Mouse (Mus musculus) megakaryocyte, embryonic 14.5 days (primary cell): ENCODE measurements around the gene E2f2. TPM values are rescaled to one million over a fixed set of nuclear protein-coding genes. Genes with fewer than 3 reads are reported as not detected.
A peak's percentile ranks its signal among the peaks of the same experiment; 100 is the strongest.

Experiments
- H3K27me3 ChIP-seq: replicated peaks from 2 replicates; pipeline ENCODE3; 2012; ENCODE audit warnings: inconsistent platforms
- H3K36me3 ChIP-seq: replicated peaks from 2 replicates; pipeline ENCODE3; 2012; ENCODE audit warnings: low read length, inconsistent platforms, mixed read lengths
- H3K4me1 ChIP-seq: 2 replicates; pipeline ENCODE4 v1.6.1; 2012; ENCODE audit warnings: inconsistent platforms
- H3K4me3 ChIP-seq: replicated peaks from 2 replicates; pipeline ENCODE3; 2012; ENCODE audit warnings: moderate library complexity, mild to moderate bottlenecking, inconsistent platforms
- H3K9me3 ChIP-seq: 2 replicates; pipeline ENCODE4 v1.6.1; 2012; ENCODE audit warnings: inconsistent platforms
- FLI1 ChIP-seq: IDR thresholded peaks from 2 replicates; pipeline ENCODE4 v1.6.1; 2012; ENCODE audit warnings: low read length, inconsistent platforms, mixed read lengths
- GATA1 ChIP-seq: IDR thresholded peaks from 3 replicates; pipeline ENCODE4 v1.6.1; 2012; ENCODE audit warnings: mixed read lengths, low read length, inconsistent platforms, borderline replicate concordance
- polyA plus RNA-seq: library from polyadenylated mRNA; stranded (reverse); fragments of >175 nt; gene quantifications from 2 replicates; pipeline ENCODE4 v1.2.3, GENCODE M21; 2012; ENCODE audit warnings: low replicate concordance; ENCODE audit not compliant: insufficient read depth

E2f2 gene
- polyA plus RNA-seq, 1 experiment: 10.5 TPM

- Histone ChIP-seq H3K27me3 (peaks cover 92% of the 10 kb centered on the region), H3K4me3 (peak overlapping the region; percentile 84), H3K4me1 (peaks cover 21% of the 10 kb centered on the region), H3K9me3 (peaks cover under 1% of the 10 kb centered on the region), H3K36me3 (no peaks in the 10 kb centered on the region)
- TF ChIP-seq FLI1 (no peak), GATA1 (no peak)
Measured at GRCm38 (mm10) chr4:136134978-136135873, 37.0 kb upstream of the E2f2 start.

GRCm38 (mm10) chr4:136135874-136136728, 36.1 kb upstream of the E2f2 start:
- H3K27me3 ChIP-seq: peaks cover 94% of the 10 kb centered on the region
- TF ChIP-seq FLI1 (no peak), GATA1 (no peak)
- no peaks in the 10 kb centered on the region for H3K36me3 ChIP-seq
- no peaks in the 10 kb centered on the region for H3K9me3 ChIP-seq
- H3K4me3 ChIP-seq: no peak overlapping the region
- peaks cover 24% of the 10 kb centered on the region for H3K4me1 ChIP-seq

- H3K27me3 ChIP-seq: peaks cover 99% of the 10 kb centered on the region
- no peaks in the 10 kb centered on the region for H3K36me3 ChIP-seq
- H3K4me1 ChIP-seq: peaks cover 33% of the 10 kb centered on the region
- peak overlapping the region; percentile 30 for H3K4me3 ChIP-seq
- H3K9me3 ChIP-seq: 0 out of 2 replicates have a peak, but pooled peaks cover 3% of the 10 kb centered on the region
- TF ChIP-seq FLI1 (no peak), GATA1 (no peak)
Measured at GRCm38 (mm10) chr4:136139326-136140110, 32.7 kb upstream of the E2f2 start.

- H3K27me3 ChIP-seq: peaks cover 99% of the 10 kb centered on the region
- H3K9me3 ChIP-seq: peaks cover 5% of the 10 kb centered on the region; the same call in 1 of the 2 replicates
- H3K4me1 ChIP-seq: peaks cover 28% of the 10 kb centered on the region
- peak overlapping the region; percentile 85 for H3K4me3 ChIP-seq
- no peaks in the 10 kb centered on the region for H3K36me3 ChIP-seq
- no peak for TF ChIP-seq FLI1
- TF ChIP-seq GATA1: no peak
Measured at GRCm38 (mm10) chr4:136140327-136141250, 31.6 kb upstream of the E2f2 start.

- H3K9me3 ChIP-seq: peaks cover 5% of the 10 kb centered on the region; the same call in 1 of the 2 replicates
- peaks cover 38% of the 10 kb centered on the region for H3K4me1 ChIP-seq
- H3K4me3 ChIP-seq: no peak overlapping the region
- no peak for TF ChIP-seq GATA1
- TF ChIP-seq FLI1: no peak
- peaks cover 99% of the 10 kb centered on the region for H3K27me3 ChIP-seq
- H3K36me3 ChIP-seq: no peaks in the 10 kb centered on the region
Measured at GRCm38 (mm10) chr4:136142267-136143192, 29.7 kb upstream of the E2f2 start.

GRCm38 (mm10) chr4:136143193-136143976, 28.8 kb upstream of the E2f2 start, which contains the start of gene Id3:
Gene Id3 (plus strand): TSS chr4:136143497.
- Histone ChIP-seq H3K4me1 (peaks cover 46% of the 10 kb centered on the region), H3K36me3 (no peaks in the 10 kb centered on the region), H3K27me3 (peaks cover 98% of the 10 kb centered on the region), H3K9me3 (peaks cover 5% of the 10 kb centered on the region; the same call in 1 of the 2 replicates), H3K4me3 (peak within 1 kb of the TSS; percentile 87)
- TF ChIP-seq FLI1 (no peak), GATA1 (no peak)
